Mouse (Mus musculus) right cerebral cortex, postnatal 4 days (tissue): ENCODE measurements around the gene N4bp2.

Experiments used
- DNase-seq: peaks from one replicate; pipeline ENCODE4 v3.0.0-alpha.2; 2022

Gene N4bp2

DNA sequence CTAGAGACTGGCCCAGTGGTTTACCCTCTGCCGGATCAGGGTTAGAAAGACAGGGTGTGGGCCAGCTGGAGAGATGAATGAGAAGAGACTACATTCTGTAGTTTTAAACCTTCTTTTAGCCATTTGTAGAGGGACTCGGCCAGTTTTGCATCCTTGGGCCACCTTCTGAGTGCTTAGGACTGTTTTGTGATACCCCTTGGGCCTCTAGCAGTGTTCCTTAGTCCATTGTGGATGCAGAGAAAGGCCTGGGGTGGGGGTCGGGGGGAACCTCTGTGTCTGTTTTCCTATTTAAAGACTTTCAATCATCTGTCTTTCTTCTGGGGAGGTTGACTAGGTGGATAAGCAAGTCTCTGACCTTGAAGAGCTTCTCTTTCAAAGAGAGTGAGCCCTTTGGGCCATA lies 101.6 kb downstream of the N4bp2 start:
- DNase-seq, result no peak

DNA sequence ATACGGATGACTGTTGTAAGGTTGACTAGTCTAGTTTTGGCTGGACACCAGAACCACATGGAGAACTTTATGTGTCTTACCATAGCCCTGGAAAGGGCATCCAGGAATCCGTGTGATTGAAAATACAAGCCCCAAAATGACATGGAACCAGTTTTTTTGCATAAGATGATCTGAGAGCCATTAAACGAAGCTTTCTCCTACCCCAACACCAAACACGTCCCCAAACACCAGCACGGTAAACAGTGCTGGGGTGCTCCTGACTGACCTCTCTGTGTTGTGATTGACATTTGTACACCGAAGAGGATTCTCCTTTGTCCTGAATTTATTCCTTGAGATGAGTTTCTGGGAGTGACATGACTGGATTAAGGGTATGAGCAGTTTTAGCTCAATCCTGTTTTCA lies 103.3 kb downstream of the N4bp2 start:
- no peak for DNase-seq

DNA sequence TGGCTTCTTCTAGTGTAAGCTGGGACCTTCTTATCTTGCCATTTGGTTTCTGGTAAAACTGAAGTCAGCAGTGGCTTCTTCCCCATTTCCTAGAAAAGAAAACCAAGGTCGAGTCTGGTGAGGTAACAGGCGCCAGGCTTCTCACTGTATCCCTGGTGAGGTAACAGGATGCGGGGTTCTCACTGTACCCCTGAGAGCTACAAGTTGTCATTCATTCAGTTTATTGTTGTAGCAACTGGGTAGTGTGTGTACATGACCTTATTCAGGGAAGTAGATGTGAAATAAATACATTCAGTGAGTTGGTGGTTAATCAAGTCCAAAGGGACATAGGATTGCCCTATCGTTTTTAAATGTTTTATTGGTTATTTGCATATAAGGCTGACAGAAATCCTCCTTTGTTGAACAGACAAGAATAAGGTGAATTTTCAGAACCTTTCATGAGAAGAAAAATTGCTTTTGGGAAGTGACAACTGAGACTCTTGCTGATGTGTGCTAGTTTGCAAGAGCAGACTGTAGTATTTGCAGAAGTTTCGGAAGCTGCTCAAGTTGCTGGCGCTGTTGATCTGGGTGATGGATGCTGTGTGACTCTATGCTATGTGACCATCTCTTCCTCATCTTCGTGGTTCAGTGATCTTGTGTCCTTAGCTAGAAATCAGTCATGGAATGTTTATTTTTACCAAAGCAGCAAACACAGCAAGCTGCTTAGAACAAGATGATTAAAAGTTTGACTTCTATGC lies 104.2 kb downstream of the N4bp2 start:
- DNase-seq, result no peak

DNA sequence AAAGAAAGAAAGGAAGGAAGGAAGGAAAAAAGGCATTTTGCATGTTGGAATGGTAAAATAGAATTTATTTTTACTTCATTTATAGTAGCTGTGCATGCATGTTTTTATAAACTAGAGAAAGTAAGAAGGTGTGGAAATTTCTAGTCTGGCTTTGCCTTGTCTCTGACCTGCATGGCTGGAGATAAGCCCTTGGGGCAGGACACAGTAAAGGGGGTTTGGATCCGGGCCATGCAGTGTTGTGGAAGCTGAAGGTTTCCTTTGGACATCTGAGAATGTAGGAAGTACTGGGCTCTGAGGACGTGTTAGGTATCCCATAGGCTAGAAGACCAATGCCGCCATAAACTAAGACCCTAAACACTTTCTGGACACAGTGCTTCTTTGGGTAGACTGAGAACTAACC lies 105.1 kb downstream of the N4bp2 start:
- no peak for DNase-seq

DNA sequence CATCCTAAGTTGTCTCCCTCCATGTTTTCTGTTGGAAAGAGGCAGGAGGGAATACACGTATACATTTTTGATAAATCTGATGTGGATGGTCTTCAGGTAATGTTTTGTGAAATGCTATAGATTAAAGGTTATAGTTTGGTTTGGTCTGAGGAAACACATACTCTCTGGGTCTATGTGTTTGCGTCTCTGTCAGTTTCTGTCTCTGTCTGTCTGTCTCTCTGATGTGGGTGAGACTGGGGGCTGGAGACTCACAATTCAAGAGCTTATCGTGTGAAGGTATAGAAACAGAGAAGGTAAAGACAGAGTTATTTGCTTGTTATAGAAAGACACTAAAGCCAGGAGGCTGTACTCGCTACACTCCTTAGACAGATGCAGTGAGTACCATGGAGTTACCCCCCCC lies 106.3 kb downstream of the N4bp2 start:
- no peak for DNase-seq

DNA sequence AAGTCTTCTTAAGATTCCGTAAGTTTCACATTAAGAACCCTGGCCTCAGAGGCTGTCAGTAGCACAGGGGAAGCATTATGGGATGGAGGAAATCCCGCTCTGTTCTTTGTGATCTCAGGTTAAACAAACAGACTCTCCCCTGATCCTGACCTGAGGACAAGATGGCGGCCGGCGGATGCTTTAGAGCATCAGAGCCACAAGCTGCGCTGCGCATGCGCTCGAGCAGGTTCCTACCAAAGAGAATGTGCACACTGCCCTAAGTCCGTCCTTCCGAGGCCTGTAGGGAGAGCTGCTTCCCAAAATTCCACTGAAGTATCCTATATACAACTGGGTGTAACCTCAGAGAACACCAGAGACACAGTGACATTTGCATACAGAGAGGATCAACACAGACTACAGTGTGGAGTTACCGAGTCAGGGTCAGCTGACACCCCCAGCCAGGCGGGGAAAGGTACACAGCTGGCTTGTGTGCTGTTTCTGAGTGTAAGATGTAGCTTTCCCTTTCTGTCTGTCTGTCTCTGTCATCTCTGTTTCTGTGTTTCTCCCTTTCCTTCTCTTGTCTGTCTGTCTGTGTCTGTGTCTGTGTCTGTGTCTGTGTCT lies 108.1 kb downstream of the N4bp2 start:
- DNase-seq, result no peak

DNA sequence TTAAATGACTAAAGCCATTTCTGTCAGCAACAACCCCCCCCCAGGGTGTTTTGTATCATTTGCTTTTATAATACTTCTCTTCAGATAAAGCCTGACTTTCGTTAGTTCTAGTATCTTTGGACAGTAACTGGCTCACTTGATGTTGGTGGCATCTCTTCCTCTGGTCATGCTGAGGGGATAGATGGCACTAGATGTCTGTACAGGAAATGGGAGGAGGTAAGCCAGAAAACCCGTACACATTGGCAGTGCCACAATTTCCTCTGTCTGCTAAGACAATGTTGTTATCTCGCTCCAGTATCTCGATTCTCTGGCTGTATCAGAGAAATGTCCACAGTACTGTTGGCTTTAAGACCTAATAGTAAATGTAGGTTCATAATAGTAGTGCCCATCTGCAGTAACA lies 109.9 kb downstream of the N4bp2 start:
- no peak for DNase-seq

DNA sequence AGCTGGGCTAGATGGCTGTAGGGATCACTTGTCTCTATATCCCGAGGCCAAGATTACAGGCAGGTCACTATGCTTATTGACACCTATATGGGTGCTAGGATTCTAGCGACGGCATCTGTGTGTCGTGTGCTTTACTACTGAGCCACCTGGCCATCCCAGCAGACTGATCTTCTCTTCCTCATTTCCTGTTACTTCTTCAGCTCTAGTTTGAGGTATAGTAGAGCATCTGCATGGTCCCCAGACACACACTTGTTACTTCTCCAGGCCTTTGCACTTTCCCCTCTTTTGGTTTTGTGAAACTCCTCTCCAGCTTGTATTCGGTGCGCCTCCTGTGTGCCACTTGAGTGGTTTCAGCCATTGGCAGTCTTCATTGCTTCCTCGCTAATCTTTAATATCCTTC lies 111.9 kb downstream of the N4bp2 start:
- DNase-seq, result no peak

DNA sequence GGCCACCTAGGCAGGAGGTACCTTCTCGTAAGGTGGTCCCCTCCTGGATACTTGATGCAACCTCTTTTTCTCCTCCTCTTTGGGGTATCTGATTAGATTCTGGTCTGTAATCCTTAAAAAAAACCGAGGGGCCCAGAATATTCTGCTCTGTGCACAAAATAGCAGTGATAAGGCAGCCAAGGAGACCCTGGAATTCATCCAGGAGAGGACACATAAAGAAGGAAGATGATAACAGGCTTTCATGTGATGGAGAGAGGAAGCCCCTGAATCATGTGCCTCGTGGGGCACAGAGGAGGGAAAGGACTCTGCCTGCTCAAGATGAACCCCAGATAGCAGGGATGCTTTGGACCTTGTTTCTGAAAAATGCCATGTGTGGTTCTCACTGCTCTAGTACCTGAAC lies 115.0 kb downstream of the N4bp2 start:
- DNase-seq, result no peak
